Mouse (Mus musculus): ENCODE measurements around the gene Zic4.

DNA sequence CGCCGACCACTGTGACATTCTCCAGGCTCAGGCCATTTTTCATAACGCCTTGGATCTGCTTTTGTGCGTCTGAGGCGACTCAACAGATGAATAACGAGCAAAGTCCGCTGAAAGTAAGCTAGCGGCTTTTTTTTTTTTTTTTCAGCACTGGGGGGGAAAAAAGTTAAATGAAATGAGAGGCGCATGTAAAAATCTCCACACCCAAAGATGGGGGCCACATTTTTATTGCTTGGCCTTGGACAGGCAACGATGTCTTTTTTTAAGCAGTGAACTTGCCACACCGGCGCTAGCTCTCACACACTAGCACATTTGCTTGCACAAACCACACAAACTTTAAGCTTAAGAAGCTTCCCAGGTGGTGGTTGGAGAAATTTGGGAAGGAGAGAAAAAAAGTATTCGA, 42.0 kb downstream of the Zic4 start:
- TF ChIP-seq CTCF (IDR thresholded peaks at IDR 0.05; ENCODE audit: insufficient read depth, low read depth, low read length) (no peak), POLR2A (IDR thresholded peaks at IDR 0.05; ENCODE audit: insufficient read depth, low read depth, low read length) (no peak)

All from olfactory bulb, adult 2 months (tissue).